Mouse (Mus musculus) heart, postnatal 0 days (tissue): Measurements from ENCODE around the gene Cd79a. TPM values are rescaled to one million over a fixed set of nuclear protein-coding genes. Genes with fewer than 3 reads are reported as not detected.

ENCODE experiments used
- ATAC-seq: fragments of 200-750 bp; cut with Nextera tagmentation; 2 replicates; pipeline ENCODE4 v1.8.0; 2017; ENCODE audit warnings: low read depth, moderate number of reproducible peaks, moderate library complexity; ENCODE audit not compliant: insufficient read depth
- DNase-seq: peaks from one replicate; pipeline ENCODE4 v3.0.0-alpha.2; 2016; ENCODE audit warnings: low spot score
- H3K27ac ChIP-seq: fragments of 300-500 bp; sonication (generic); 2 replicates; pipeline ENCODE4 v1.5.1; 2014; ENCODE audit warnings: low read depth, mild to moderate bottlenecking
- H3K27me3 ChIP-seq: fragments of 300-500 bp; sonication (generic); 2 replicates; pipeline ENCODE4 v1.6.1; 2014; ENCODE audit warnings: low read length, mixed read lengths; ENCODE audit not compliant: control insufficient read depth, insufficient read depth
- H3K36me3 ChIP-seq: fragments of 300-500 bp; sonication (generic); replicated peaks from 2 replicates; pipeline ENCODE4 v1.6.1; 2014; ENCODE audit warnings: low read length, mixed read lengths; ENCODE audit not compliant: control insufficient read depth, insufficient read depth
- H3K4me1 ChIP-seq: fragments of 300-500 bp; sonication (generic); 2 replicates; pipeline ENCODE4 v1.6.1; 2014; ENCODE audit warnings: antibody characterized with exemption; ENCODE audit not compliant: control insufficient read depth, insufficient read depth
- H3K4me2 ChIP-seq: fragments of 300-500 bp; sonication (generic); 2 replicates; pipeline ENCODE4 v1.6.1; 2014; ENCODE audit warnings: low read depth, mild to moderate bottlenecking, low read length, moderate library complexity
- H3K4me3 ChIP-seq: fragments of 300-500 bp; sonication (generic); 2 replicates; pipeline ENCODE4 v1.5.1; 2014; ENCODE audit warnings: low read depth, low read length
- H3K9ac ChIP-seq: fragments of 300-500 bp; sonication (generic); replicated peaks from 2 replicates; pipeline ENCODE4 v1.6.1; 2014; ENCODE audit warnings: low read depth, low read length, mixed read lengths
- H3K9me3 ChIP-seq: fragments of 300-500 bp; sonication (generic); replicated peaks from 2 replicates; pipeline ENCODE4 v1.6.1; 2016; ENCODE audit warnings: low read length; ENCODE audit not compliant: control insufficient read depth
- CTCF ChIP-seq: IDR thresholded peaks from 2 replicates; pipeline ENCODE4 v1.5.1; 2016; ENCODE audit warnings: antibody characterized with exemption, control low read depth, low read depth
- EP300 ChIP-seq: IDR thresholded peaks from 2 replicates; pipeline ENCODE4 v1.6.1; 2016; ENCODE audit warnings: antibody characterized with exemption, low read depth
- WGBS: fragments of 180-500 bp; shearing (Covaris S2); extraction: QIAGEN DNeasy Blood & Tissue Kit; methylation state at CpG from one replicate; pipeline ENCODE4 v1.1.7; 2014; 5-methylcytosine and 5-hydroxymethylcytosine counted together
- polyA plus RNA-seq: library from polyadenylated mRNA; unstranded; fragments of >200 nt; fragmentation: Nextera tagmentation; extraction: Ambion mirVana; gene quantifications from 2 replicates; pipeline ENCODE4 v1.2.1, GENCODE M21; 2015
- total RNA-seq: library from RNA; depleted of rRNA; stranded (reverse); fragments of >200 nt; gene quantifications from 2 replicates; pipeline ENCODE4 v1.2.3, GENCODE M21; 2014; ENCODE audit warnings: low replicate concordance

Gene Cd79a
- total and polyA plus RNA-seq, 2 experiments from 2014 or later: 0.33 TPM; not detected in 1

- no peak overlapping the region for H3K4me3 ChIP-seq
- no peak for TF ChIP-seq EP300
- no peak for TF ChIP-seq CTCF
- no peak overlapping the region for H3K27ac ChIP-seq
- no peaks in the 10 kb centered on the region for H3K4me1 ChIP-seq
- H3K36me3 ChIP-seq: no peaks in the 10 kb centered on the region
- no peak overlapping the region for H3K9ac ChIP-seq
- DNase-seq: no peak
- no peaks in the 10 kb centered on the region for H3K27me3 ChIP-seq
- H3K9me3 ChIP-seq: no peaks in the 10 kb centered on the region
- ATAC-seq: no peak
- no peak overlapping the region for H3K4me2 ChIP-seq
These were observed 44.0 kb upstream of the Cd79a start for GRCm38 (mm10) chr7:24853233-24853563.

DNA sequence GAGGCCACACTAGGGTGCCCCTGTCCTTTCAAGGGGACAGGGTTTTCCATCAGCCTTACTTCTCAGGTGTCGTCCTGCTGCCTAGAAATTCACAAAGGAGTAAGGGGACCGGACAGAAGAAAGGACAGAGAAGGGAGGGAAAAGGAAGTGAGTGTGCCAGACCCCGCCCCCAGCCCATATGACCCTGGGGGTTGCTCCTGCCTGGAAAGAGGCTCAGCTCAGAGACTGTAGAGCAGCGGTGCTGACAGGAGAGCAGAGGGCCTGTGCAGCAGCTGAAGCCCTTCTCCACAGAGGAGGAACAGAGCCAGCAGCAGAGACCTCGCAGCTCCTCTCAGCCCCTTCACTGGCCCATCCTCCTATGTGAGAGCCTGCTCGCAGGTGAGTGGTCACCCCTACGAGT is 43.5 kb upstream of the Cd79a start:
- 25% methylated on average over 7 of the region's 7 CpGs for WGBS
- Histone ChIP-seq H3K27ac (no peak overlapping the region), H3K4me1 (no peaks in the 10 kb centered on the region), H3K9ac (no peak overlapping the region), H3K27me3 (no peaks in the 10 kb centered on the region), H3K4me2 (no peak overlapping the region), H3K9me3 (no peaks in the 10 kb centered on the region), H3K4me3 (no peak overlapping the region), H3K36me3 (no peaks in the 10 kb centered on the region)
- ATAC-seq (no peak), DNase-seq (no peak)
- TF ChIP-seq CTCF (no peak), EP300 (no peak)

DNA sequence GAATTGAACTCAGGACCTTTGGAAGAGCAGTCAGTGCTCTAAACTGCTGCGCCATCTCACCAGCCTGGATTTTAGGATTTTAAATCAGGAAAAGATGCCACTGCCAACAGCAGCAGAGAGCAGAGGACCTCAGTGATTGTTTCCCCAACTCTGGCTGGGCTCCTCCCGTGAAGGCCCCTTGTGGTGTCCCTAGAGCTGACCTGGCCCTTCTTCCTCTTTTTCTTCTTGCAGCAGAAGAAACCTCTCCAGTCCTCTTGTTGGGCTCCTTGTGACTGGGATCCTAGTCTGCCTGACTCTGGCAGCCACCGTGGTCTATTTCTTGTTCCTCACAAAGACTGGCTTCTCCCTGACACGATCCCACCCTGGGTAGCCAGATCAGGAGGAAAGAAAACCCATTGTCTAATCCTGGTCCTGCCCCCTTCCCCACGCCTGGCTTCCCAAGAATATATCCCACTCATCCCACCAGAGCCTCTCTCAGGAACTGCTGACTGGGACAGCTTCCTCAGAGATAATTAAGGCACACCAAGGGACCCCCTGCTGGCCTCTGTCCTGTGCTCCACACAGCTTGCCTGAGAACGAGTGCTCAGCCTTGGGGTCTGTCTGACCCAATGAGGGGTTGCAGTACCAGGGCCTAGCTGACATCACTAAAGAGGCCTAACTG is 40.6 kb upstream of the Cd79a start:
- ATAC-seq (no peak), DNase-seq (no peak)
- Histone ChIP-seq H3K9me3 (no peaks in the 10 kb centered on the region), H3K4me1 (no peaks in the 10 kb centered on the region), H3K4me3 (no peak overlapping the region), H3K9ac (no peak overlapping the region), H3K4me2 (no peak overlapping the region), H3K36me3 (no peaks in the 10 kb centered on the region), H3K27me3 (no peaks in the 10 kb centered on the region), H3K27ac (no peak overlapping the region)
- no peak for TF ChIP-seq CTCF
- TF ChIP-seq EP300: no peak
- 40% methylated on average over 6 of the region's 6 CpGs for WGBS

DNA sequence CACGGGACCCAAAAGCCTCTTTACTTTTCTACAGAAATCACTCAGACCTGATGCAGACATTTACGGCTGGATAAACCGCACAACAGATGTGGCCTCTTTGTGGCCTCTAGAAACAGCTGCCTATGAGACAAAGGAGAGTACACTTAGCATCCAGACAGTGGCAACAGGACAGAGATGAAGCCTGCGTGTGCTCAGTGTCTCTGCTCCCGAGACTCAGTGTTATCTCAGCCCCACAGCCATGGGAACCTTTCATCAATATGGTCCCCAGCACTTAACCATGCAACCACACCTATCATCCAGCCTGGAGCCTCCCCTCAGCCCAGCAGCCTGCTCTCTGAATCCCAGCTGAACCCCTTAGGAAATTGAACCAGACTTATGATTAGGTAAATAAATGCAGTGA is 37.9 kb upstream of the Cd79a start:
- Histone ChIP-seq H3K4me2 (no peak overlapping the region), H3K9me3 (no peaks in the 10 kb centered on the region), H3K9ac (no peak overlapping the region), H3K27me3 (no peaks in the 10 kb centered on the region), H3K4me1 (no peaks in the 10 kb centered on the region), H3K27ac (no peak overlapping the region), H3K4me3 (no peak overlapping the region), H3K36me3 (no peaks in the 10 kb centered on the region)
- TF ChIP-seq CTCF (no peak), EP300 (no peak)
- ATAC-seq: no peak
- DNase-seq: no peak
- WGBS: 64% methylated on average over 5 of the region's 5 CpGs

- no peak within 1 kb of the TSS for H3K27ac ChIP-seq
- no peak within 1 kb of the TSS for H3K4me2 ChIP-seq
- H3K9ac ChIP-seq: no peak within 1 kb of the TSS
- H3K27me3 ChIP-seq: no peaks in the 10 kb centered on the region
- DNase-seq (no peak), ATAC-seq (no peak)
- 84% methylated on average over 7 of the region's 7 CpGs for WGBS
- no peaks in the 10 kb centered on the region for H3K36me3 ChIP-seq
- no peaks in the 10 kb centered on the region for H3K4me1 ChIP-seq
- no peaks in the 10 kb centered on the region for H3K9me3 ChIP-seq
- TF ChIP-seq EP300 (no peak), CTCF (no peak)
- H3K4me3 ChIP-seq: no peak within 1 kb of the TSS
These were observed 35.3 kb upstream of the Cd79a start, which contains the start of gene Gm9844 for GRCm38 (mm10) chr7:24861913-24862312. Gm9844 (plus strand) TSS chr7:24862213.

DNA sequence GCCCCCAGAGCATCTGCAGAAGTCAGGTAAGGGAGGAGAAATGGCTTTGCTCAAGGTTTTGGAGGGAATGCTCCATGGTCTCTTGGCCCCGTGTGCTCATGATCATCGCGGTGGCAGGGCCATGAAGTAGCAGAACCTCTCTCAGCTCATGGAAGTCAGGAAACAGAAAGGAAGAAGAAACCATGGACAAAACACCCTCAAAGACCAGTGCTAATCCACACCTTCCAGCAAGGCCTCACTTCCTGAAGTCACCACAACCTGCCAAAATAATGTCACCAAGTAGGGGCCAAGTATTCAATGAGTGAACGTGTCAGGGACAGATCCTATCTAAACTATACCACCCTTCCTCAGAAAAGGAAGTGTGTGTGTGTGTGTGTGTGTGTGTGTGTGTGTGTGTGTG is 34.3 kb upstream of the Cd79a start:
- no peak for ATAC-seq
- no peak overlapping the region for H3K27ac ChIP-seq
- 71% methylated on average over 4 of the region's 4 CpGs for WGBS
- H3K4me1 ChIP-seq: no peaks in the 10 kb centered on the region
- H3K9ac ChIP-seq: no peak overlapping the region
- H3K27me3 ChIP-seq: no peaks in the 10 kb centered on the region
- TF ChIP-seq EP300: no peak
- no peak for TF ChIP-seq CTCF
- no peak overlapping the region for H3K4me3 ChIP-seq
- DNase-seq: no peak
- no peak overlapping the region for H3K4me2 ChIP-seq
- H3K36me3 ChIP-seq: no peaks in the 10 kb centered on the region
- no peaks in the 10 kb centered on the region for H3K9me3 ChIP-seq
